Mouse (Mus musculus) heart, postnatal 0 days (tissue): ENCODE measurements around the gene Cers3.

Experiments used
- CTCF ChIP-seq: IDR thresholded peaks from 2 replicates; pipeline ENCODE4 v1.5.1; 2016; ENCODE audit warnings: antibody characterized with exemption, control low read depth, low read depth
- EP300 ChIP-seq: IDR thresholded peaks from 2 replicates; pipeline ENCODE4 v1.6.1; 2016; ENCODE audit warnings: antibody characterized with exemption, low read depth

DNA sequence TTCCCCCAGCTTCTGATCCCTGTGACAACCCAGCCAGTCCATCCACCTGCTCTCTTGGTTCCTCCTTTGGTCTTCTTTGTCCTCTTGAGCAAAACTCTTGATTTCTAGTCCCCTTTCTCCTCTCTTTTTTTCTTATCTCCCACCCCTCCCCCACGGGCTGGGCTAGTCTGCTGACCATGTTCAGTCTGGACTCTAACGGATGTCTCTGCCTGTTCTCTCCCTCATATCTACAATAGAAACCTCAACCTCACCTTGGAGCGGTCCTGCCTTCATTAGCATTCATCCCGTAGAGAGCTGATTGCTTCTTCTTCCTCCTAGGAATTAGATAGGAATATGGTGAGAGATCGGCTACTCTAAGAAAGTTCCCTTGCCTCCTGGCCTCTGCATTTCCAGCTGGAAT, 87.5 kb downstream of the Cers3 start:
- TF ChIP-seq CTCF (no peak), EP300 (no peak)
